ENCODE assay signal across 22 mouse cellular contexts in the genomic region with DNA sequence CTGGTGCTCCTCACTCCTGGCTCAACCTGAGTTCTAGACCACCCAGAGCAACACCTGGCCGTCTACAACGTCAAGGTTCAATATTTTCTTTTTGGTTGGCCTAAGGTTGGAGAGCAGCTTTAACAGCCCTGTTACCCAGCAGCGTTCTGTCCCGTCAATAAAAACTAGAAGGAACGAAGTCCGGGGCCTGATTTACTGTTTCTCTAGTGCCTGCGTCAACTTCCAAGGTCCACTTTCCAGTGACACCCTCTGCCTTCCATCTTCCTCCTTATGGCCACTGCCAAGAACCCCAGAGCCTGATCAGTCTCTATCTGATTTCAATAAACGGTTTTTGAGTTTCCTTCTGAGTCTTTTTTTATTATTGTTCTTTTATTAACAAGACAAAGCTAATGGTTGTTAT.
A peak's percentile ranks its signal among the peaks of the same experiment; 100 is the strongest.
DNase-seq lines count a peak whose midpoint lies in the region; ATAC-seq and TF ChIP-seq lines count a peak whose summit lies in the region.
"Had no signal": no experiment of that assay in that cellular context is flagged by ENCODE, and none has a peak within 500 bp of the region (broad histone marks: within the 10 kb centered on the region; RNA-seq: fewer than 3 reads in every experiment).

No protein-coding gene starts in this region.

- H3K4me2 ChIP-seq in liver, embryonic 16.5 days (ENCODE audit: low read depth, low read length): no peak overlapping the region
- no peak overlapping the region for H3K4me2 ChIP-seq in forebrain, embryonic 11.5 days (ENCODE audit: low read depth, low read length, severe bottlenecking)
- H3K4me2 ChIP-seq: embryonic facial prominence, embryonic 12.5 days; embryonic facial prominence, embryonic 15.5 days; forebrain, embryonic 12.5 days; forebrain, embryonic 15.5 days; heart, embryonic 13.5 days; hindbrain, embryonic 12.5 days; hindbrain, embryonic 15.5 days had no signal

- no peaks in the 10 kb centered on the region; the same call in 1 of the 2 replicates for H3K4me1 ChIP-seq in kidney, adult 2 months (ENCODE audit: control insufficient read depth, insufficient read depth, low read length)
- peaks cover 9% of the 10 kb centered on the region for H3K4me1 ChIP-seq in liver, embryonic 16.5 days (ENCODE audit: control insufficient read depth, low read depth, low read length)
- H3K4me1 ChIP-seq in small intestine, adult 2 months (ENCODE audit: control insufficient read depth, insufficient read depth, insufficient read length, low read length): peaks cover 25% of the 10 kb centered on the region
- H3K4me1 ChIP-seq in forebrain, embryonic 11.5 days (replicated peaks; ENCODE audit: control insufficient read depth, insufficient read depth, low read length): no peaks in the 10 kb centered on the region
- H3K4me1 ChIP-seq: embryonic facial prominence, embryonic 12.5 days; embryonic facial prominence, embryonic 15.5 days; forebrain, embryonic 12.5 days; forebrain, embryonic 15.5 days; hindbrain, embryonic 15.5 days had no signal

- H3K27ac ChIP-seq in kidney, adult 2 months (ENCODE audit: insufficient read depth, low read depth, low read length): no peak overlapping the region
- H3K27ac ChIP-seq in liver, embryonic 16.5 days (ENCODE audit: low read length): peak overlapping the region; percentile 54; the same call in 1 of the 2 replicates
- H3K27ac ChIP-seq in small intestine, adult 2 months (ENCODE audit: insufficient read depth, low read depth, low read length): peak overlapping the region; percentile 99
- H3K27ac ChIP-seq in forebrain, embryonic 11.5 days (ENCODE audit: low read depth, low read length): no peak overlapping the region
- H3K27ac ChIP-seq: embryonic facial prominence, embryonic 12.5 days; embryonic facial prominence, embryonic 15.5 days; forebrain, embryonic 12.5 days; forebrain, embryonic 15.5 days; heart, adult 2 months; heart, embryonic 10.5 days; heart, embryonic 13.5 days; hindbrain, embryonic 12.5 days; hindbrain, embryonic 15.5 days had no signal

- no peak overlapping the region for H3K9ac ChIP-seq in liver, embryonic 16.5 days (ENCODE audit: low read depth, low read length)
- no peak overlapping the region for H3K9ac ChIP-seq in forebrain, embryonic 11.5 days (ENCODE audit: low read length)
- H3K9ac ChIP-seq: embryonic facial prominence, embryonic 12.5 days; embryonic facial prominence, embryonic 15.5 days; forebrain, embryonic 12.5 days; forebrain, embryonic 15.5 days; heart, embryonic 13.5 days; hindbrain, embryonic 12.5 days; hindbrain, embryonic 15.5 days had no signal

- H3K36me3 ChIP-seq in kidney, adult 2 months (ENCODE audit: control insufficient read depth, insufficient read depth, low read length): no peaks in the 10 kb centered on the region
- H3K36me3 ChIP-seq in liver, embryonic 16.5 days (ENCODE audit: control insufficient read depth, insufficient read depth): no peaks in the 10 kb centered on the region
- H3K36me3 ChIP-seq in small intestine, adult 2 months (ENCODE audit: control insufficient read depth, insufficient read depth, low read length): no peaks in the 10 kb centered on the region
- H3K36me3 ChIP-seq in forebrain, embryonic 11.5 days (ENCODE audit: control insufficient read depth, insufficient read depth, low read length): no peaks in the 10 kb centered on the region
- H3K36me3 ChIP-seq: embryonic facial prominence, embryonic 12.5 days; embryonic facial prominence, embryonic 15.5 days; forebrain, embryonic 12.5 days; forebrain, embryonic 15.5 days; heart, embryonic 10.5 days; heart, embryonic 13.5 days; hindbrain, embryonic 12.5 days; hindbrain, embryonic 15.5 days had no signal

- no peak for TF ChIP-seq POLR2A in kidney, adult 2 months (IDR thresholded peaks at IDR 0.05; ENCODE audit: low read depth, low read length)
- TF ChIP-seq POLR2A in small intestine, adult 2 months (IDR thresholded peaks at IDR 0.05; ENCODE audit: low read depth, low read length): no peak

- no peaks in the 10 kb centered on the region for H3K9me3 ChIP-seq in liver, embryonic 16.5 days (replicated peaks; ENCODE audit: control insufficient read depth, low read length)
- H3K9me3 ChIP-seq in forebrain, embryonic 11.5 days (ENCODE audit: control insufficient read depth, low read length): no peaks in the 10 kb centered on the region
- H3K9me3 ChIP-seq: embryonic facial prominence, embryonic 12.5 days; embryonic facial prominence, embryonic 15.5 days; forebrain, embryonic 12.5 days; forebrain, embryonic 15.5 days; heart, embryonic 10.5 days; heart, embryonic 13.5 days; hindbrain, embryonic 12.5 days; hindbrain, embryonic 15.5 days had no signal

- H3K27me3 ChIP-seq in kidney, adult 2 months (replicated peaks; ENCODE audit: control insufficient read depth, insufficient read depth, low read length): no peaks in the 10 kb centered on the region
- no peaks in the 10 kb centered on the region for H3K27me3 ChIP-seq in liver, embryonic 16.5 days (ENCODE audit: control insufficient read depth, insufficient read depth, low read depth, low read length)
- H3K27me3 ChIP-seq in small intestine, adult 2 months (ENCODE audit: control insufficient read depth, insufficient read depth, low read length): no peaks in the 10 kb centered on the region
- H3K27me3 ChIP-seq in forebrain, embryonic 11.5 days (ENCODE audit: control insufficient read depth, insufficient read depth, low read length): no peaks in the 10 kb centered on the region
- H3K27me3 ChIP-seq: embryonic facial prominence, embryonic 12.5 days; embryonic facial prominence, embryonic 15.5 days; forebrain, embryonic 12.5 days; forebrain, embryonic 15.5 days; hindbrain, embryonic 12.5 days; hindbrain, embryonic 15.5 days had no signal

- ATAC-seq in liver, embryonic 16.5 days (ENCODE audit: low read depth): no peak
- ATAC-seq in forebrain, embryonic 11.5 days (replicated peaks; ENCODE audit: low FRiP score): no peak
- ATAC-seq: activated CD4-positive, CD25-positive, alpha-beta regulatory T cell, adult 4 months; forebrain, embryonic 15.5 days had no signal

- peak; percentile 34 for DNase-seq in kidney, adult 2 months
- no peak for DNase-seq in kidney, adult 11 months
- no peak for DNase-seq in liver
- DNase-seq in forebrain, embryonic 11.5 days (ENCODE audit: low spot score): no peak
- DNase-seq: adrenal gland, adult 8-10 months; adrenal gland, postnatal 25 days; cerebellum, adult 18-20 months; cerebellum, adult 9-10 months; cerebellum, postnatal 14 days; gastrocnemius, postnatal 25 days; heart, adult 2 months had no signal

- WGBS in kidney, adult 2 months: 70% methylated on average over 8 of the region's 8 CpGs
- 58% methylated on average over 8 of the region's 8 CpGs for WGBS in liver, embryonic 16.5 days (ENCODE audit: insufficient replicate concordance)
- WGBS in small intestine, adult 2 months: 34% methylated on average over 8 of the region's 8 CpGs
- WGBS in forebrain, embryonic 11.5 days: 91% methylated on average over 8 of the region's 8 CpGs

- no peak overlapping the region for H3K4me3 ChIP-seq in kidney, adult 2 months (ENCODE audit: insufficient read depth, low read depth, low read length)
- no peak overlapping the region for H3K4me3 ChIP-seq in liver, embryonic 16.5 days (ENCODE audit: low read depth, low read length)
- H3K4me3 ChIP-seq in small intestine, adult 2 months (ENCODE audit: low read depth, low read length): no peak overlapping the region
- H3K4me3 ChIP-seq in forebrain, embryonic 11.5 days (ENCODE audit: low read depth, low read length): no peak overlapping the region
- H3K4me3 ChIP-seq: embryonic facial prominence, embryonic 12.5 days; embryonic facial prominence, embryonic 15.5 days; forebrain, embryonic 12.5 days; forebrain, embryonic 15.5 days; heart, adult 2 months; heart, embryonic 10.5 days; heart, embryonic 13.5 days; hindbrain, embryonic 12.5 days; hindbrain, embryonic 15.5 days had no signal

- TF ChIP-seq CTCF in kidney, adult 2 months (conservative IDR thresholded peaks at IDR 0.05; ENCODE audit: insufficient read depth, insufficient read length, low read depth, low read length): no peak
- TF ChIP-seq CTCF in small intestine, adult 2 months (IDR thresholded peaks at IDR 0.05; ENCODE audit: extremely low read depth, insufficient read length, insufficient replicate concordance, low read depth, low read length): no peak

Comparison
In these comparisons a context has a peak if more than half of its experiments do, and no peak if none do; other contexts are left out.
1. H3K27ac ChIP-seq: peak in liver, embryonic 16.5 days (single experiment) and small intestine, adult 2 months (single experiment); none in kidney, adult 2 months (single experiment) and forebrain, embryonic 11.5 days (single experiment).